Mouse (Mus musculus): Measurements from ENCODE around the gene Cldn24.
"Not testable (repeated sequence)": the region's sequence is repeated elsewhere in the genome, so short reads cannot be mapped to it uniquely, and the experiment has no call there.

Gene Cldn24

GRCm38 (mm10) chr8:47821843-47822242 is at the start of gene Cldn24:
Gene Cldn24, plus strand, starts transcription at chr8:47822143.
- DNase-seq (ENCODE audit: low spot score) = no peak

GRCm38 (mm10) chr8:47772986-47773385 is 49.0 kb upstream of the Cldn24 start:
- DNase-seq (ENCODE audit: low spot score) = no peak

GRCm38 (mm10) chr8:47777415-47777814 is 44.5 kb upstream of the Cldn24 start:
- no peak for DNase-seq (ENCODE audit: low spot score)

GRCm38 (mm10) chr8:47779589-47779988 is 42.4 kb upstream of the Cldn24 start:
- DNase-seq (ENCODE audit: low spot score) = no peak

- DNase-seq (ENCODE audit: low spot score) = no peak
Observed at GRCm38 (mm10) chr8:47781881-47782280, 40.1 kb upstream of the Cldn24 start.

- DNase-seq (ENCODE audit: low spot score) = no peak
Observed at GRCm38 (mm10) chr8:47783544-47783943, 38.4 kb upstream of the Cldn24 start.

- DNase-seq (ENCODE audit: low spot score) = no peak
Observed at GRCm38 (mm10) chr8:47783944-47784343, 38.0 kb upstream of the Cldn24 start.

- DNase-seq (ENCODE audit: low spot score) = no peak
Observed at GRCm38 (mm10) chr8:47784436-47784835, 37.5 kb upstream of the Cldn24 start.

- DNase-seq (ENCODE audit: low spot score) = no peak
Observed at GRCm38 (mm10) chr8:47786323-47786722, 35.6 kb upstream of the Cldn24 start.

GRCm38 (mm10) chr8:47787705-47788104 is 34.2 kb upstream of the Cldn24 start:
- no peak for DNase-seq (ENCODE audit: low spot score)

GRCm38 (mm10) chr8:47791986-47792385 is 30.0 kb upstream of the Cldn24 start:
- no peak for DNase-seq (ENCODE audit: low spot score)

GRCm38 (mm10) chr8:47799438-47799837 is 22.5 kb upstream of the Cldn24 start:
- DNase-seq (ENCODE audit: low spot score) = no peak

- no peak for DNase-seq (ENCODE audit: low spot score)
Observed at GRCm38 (mm10) chr8:47802349-47802748, 19.6 kb upstream of the Cldn24 start.

- no peak for DNase-seq (ENCODE audit: low spot score)
Observed at GRCm38 (mm10) chr8:47804262-47804661, 17.7 kb upstream of the Cldn24 start.

- no peak for DNase-seq (ENCODE audit: low spot score)
Observed at GRCm38 (mm10) chr8:47809970-47810665, 11.8 kb upstream of the Cldn24 start.

GRCm38 (mm10) chr8:47810666-47811015 is 11.3 kb upstream of the Cldn24 start:
- DNase-seq (ENCODE audit: low spot score) = no peak

- DNase-seq (ENCODE audit: low spot score) = no peak
Observed at GRCm38 (mm10) chr8:47811221-47811620, 10.7 kb upstream of the Cldn24 start.

GRCm38 (mm10) chr8:47819034-47819433 is 2.9 kb upstream of the Cldn24 start:
- no peak for DNase-seq (ENCODE audit: low spot score)

GRCm38 (mm10) chr8:47820914-47821772 is 800 bp upstream of the Cldn24 start:
- no peak for DNase-seq (ENCODE audit: low spot score)

GRCm38 (mm10) chr8:47822541-47822940 is 598 bp downstream of the Cldn24 start:
- DNase-seq (ENCODE audit: low spot score) = not testable (repeated sequence)

GRCm38 (mm10) chr8:47823777-47824176 is 1.8 kb downstream of the Cldn24 start:
- no peak for DNase-seq (ENCODE audit: low spot score)

GRCm38 (mm10) chr8:47824182-47824581 is 2.2 kb downstream of the Cldn24 start, which contains the start of gene Cldn22:
Gene Cldn22, plus strand, starts transcription at chr8:47824482.
- no peak for DNase-seq (ENCODE audit: low spot score)

GRCm38 (mm10) chr8:47825596-47825995 is 3.7 kb downstream of the Cldn24 start:
- DNase-seq (ENCODE audit: low spot score) = no peak
